Mouse (Mus musculus) CD4-positive, CD25-positive, alpha-beta regulatory T cell, adult 9 weeks (primary cell): Measurements from ENCODE around the gene Ppm1j. TPM values are rescaled to one million over a fixed set of nuclear protein-coding genes. Genes with fewer than 3 reads are reported as not detected.

Experiments
- polyA plus RNA-seq: library from polyadenylated mRNA; unstranded; fragments of 100-300 nt; shearing (Covaris generic); gene quantifications from one replicate; pipeline ENCODE4 v1.2.1, GENCODE M21; 2017

The Ppm1j gene
- 58.2 TPM for polyA plus RNA-seq

GRCm38 (mm10) chr3:104780561-104781420 is at the start of gene Ppm1j:
Ppm1j (plus strand) TSS chr3:104781056.

GRCm38 (mm10) chr3:104781471-104781903 is 631 bp downstream of the Ppm1j start, which contains the start of gene Fam19a3:
Fam19a3 (minus strand) TSS chr3:104781840.

GRCm38 (mm10) chr3:104788075-104788474 is 7.2 kb downstream of the Ppm1j start, which contains the start of gene Rhoc:
Rhoc (plus strand) TSS chr3:104788375.

GRCm38 (mm10) chr3:104817991-104818748 is 37.3 kb downstream of the Ppm1j start, which contains the start of gene Mov10:
Mov10 (minus strand) TSS chr3:104818563.

Other genes with a start within 250 kb of the Ppm1j start
- 15.1 TPM for gene Slc16a1, start 142.4 kb upstream of the Ppm1j start, polyA plus RNA-seq
- 1.0 TPM for gene Fam19a3, start 784 bp downstream of the Ppm1j start, polyA plus RNA-seq
- 13.0 TPM for gene Rhoc, start 7.3 kb downstream of the Ppm1j start, polyA plus RNA-seq
- 60.3 TPM for gene Mov10, start 37.5 kb downstream of the Ppm1j start, polyA plus RNA-seq
- 46.3 TPM for gene St7l, start 82.9 kb downstream of the Ppm1j start, polyA plus RNA-seq
- 510 TPM for gene Capza1, start 83.4 kb downstream of the Ppm1j start, polyA plus RNA-seq
- gene Wnt2b, start 180.9 kb downstream of the Ppm1j start, polyA plus RNA-seq = 0.27 TPM